Mouse (Mus musculus) spleen, postnatal 36 days (tissue): Measurements from ENCODE around the gene Adamts7.
A peak's percentile ranks its signal among the peaks of the same experiment; 100 is the strongest.

Experiments used
- DNase-seq, 2 experiments: peaks; one replicate each; pipeline ENCODE4 v3.0.0; 2022; ENCODE audit warnings: low spot score in 2 of 2, mixed read lengths in 1 of 2

Gene Adamts7

GRCm38 (mm10) chr9:90162926-90163748, at the start of gene Adamts7:
Gene Adamts7, plus strand, starts transcription at chr9:90163069.
- DNase-seq: no peak

- DNase-seq: no peak
Observed at GRCm38 (mm10) chr9:90113151-90113550, 49.7 kb upstream of the Adamts7 start.

DNA sequence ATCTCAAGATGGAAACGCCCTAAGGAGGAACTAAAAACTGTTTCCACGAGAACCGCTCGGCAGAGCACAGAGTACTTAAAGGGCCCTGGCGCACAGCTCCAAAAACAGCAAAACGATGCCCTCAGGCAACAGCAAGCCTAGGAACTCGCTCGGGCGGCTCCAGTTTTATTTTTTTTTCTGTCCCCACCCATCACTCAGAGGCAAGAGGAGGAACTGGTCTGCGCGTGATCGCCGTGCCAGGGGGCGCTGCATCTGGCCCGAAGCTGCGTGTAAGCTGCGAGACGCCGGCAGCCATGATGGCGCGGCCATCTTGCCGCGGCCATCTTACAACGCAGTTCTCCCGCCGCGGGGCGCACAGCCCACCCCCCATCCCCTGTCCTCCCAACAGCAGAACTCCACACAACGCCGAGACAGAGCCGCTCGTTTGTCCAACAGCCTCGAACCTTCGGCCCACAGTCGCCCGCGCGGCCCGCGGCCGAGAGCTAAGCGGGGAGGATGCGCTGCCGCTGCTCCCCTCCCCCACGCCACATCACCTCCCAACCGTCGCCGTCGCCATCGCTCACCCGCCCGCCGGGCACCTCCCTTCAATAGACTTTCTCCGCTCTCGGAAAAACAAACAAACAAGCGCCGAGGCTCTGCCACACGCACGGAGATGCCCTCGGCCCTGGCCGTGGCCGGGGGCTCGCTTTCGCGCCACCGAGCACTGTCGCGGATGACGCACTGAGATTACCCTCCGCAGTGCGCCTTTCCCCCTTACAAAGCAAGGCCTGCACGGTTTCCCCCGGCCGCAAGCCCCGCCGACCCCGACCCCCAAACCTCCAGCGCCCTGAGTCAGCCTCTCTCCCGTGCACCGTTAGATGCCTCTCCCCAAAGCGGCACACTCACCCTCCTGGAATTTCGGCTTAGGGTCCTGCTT, 49.0 kb upstream of the Adamts7 start:
- DNase-seq: peak; percentile 92 to 93

DNA sequence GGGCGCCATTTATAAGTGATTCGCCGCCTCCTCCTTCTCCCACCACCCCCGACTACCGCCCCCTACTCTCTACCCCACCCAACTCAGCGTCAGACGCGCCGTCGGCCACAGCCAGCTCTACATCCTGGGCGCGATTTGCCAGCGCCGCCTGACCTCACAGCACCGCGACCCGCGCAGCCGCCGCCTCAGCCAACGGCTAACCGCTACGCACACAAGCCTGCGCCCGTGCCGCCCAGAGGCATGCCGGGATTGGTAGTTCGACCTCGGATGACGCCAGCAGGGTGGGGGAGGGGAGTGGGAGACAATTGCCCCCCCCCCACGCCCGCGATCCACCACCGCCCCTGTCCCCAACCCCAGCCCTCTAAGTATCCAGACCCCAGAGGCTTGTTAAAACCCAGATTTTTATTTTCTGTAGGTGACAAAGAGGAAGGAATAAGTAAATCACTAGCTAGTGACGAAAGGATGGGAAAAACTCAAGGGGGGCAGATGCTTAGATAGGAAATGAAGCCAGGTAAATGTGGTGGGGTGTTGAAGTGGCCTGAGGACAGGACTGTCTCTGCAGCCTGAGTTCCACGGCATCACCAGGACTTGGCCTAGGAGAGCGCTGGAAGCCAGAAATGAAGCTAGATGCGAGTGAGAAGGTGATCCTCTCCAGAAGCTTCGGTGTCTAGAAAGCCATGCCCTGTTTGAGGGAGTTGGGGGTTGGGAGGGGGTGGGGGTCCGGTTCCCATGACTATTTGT, 48.1 kb upstream of the Adamts7 start, which contains the start of gene Morf4l1:
TSS of gene Morf4l1 (minus strand) at position 208 of the 741 bp plus-strand sequence.
- peak; percentile 96 to 97 for DNase-seq

GRCm38 (mm10) chr9:90115308-90115700, 47.6 kb upstream of the Adamts7 start:
- no peak for DNase-seq

- no peak for DNase-seq
Observed at GRCm38 (mm10) chr9:90117234-90117633, 45.6 kb upstream of the Adamts7 start.

GRCm38 (mm10) chr9:90122246-90122740, 40.6 kb upstream of the Adamts7 start:
- DNase-seq: no peak

GRCm38 (mm10) chr9:90124156-90124872, 38.6 kb upstream of the Adamts7 start:
- DNase-seq: no peak

GRCm38 (mm10) chr9:90124873-90125245, 38.0 kb upstream of the Adamts7 start:
- no peak for DNase-seq

- DNase-seq: no peak
Observed at GRCm38 (mm10) chr9:90125416-90126099, 37.3 kb upstream of the Adamts7 start.

DNA sequence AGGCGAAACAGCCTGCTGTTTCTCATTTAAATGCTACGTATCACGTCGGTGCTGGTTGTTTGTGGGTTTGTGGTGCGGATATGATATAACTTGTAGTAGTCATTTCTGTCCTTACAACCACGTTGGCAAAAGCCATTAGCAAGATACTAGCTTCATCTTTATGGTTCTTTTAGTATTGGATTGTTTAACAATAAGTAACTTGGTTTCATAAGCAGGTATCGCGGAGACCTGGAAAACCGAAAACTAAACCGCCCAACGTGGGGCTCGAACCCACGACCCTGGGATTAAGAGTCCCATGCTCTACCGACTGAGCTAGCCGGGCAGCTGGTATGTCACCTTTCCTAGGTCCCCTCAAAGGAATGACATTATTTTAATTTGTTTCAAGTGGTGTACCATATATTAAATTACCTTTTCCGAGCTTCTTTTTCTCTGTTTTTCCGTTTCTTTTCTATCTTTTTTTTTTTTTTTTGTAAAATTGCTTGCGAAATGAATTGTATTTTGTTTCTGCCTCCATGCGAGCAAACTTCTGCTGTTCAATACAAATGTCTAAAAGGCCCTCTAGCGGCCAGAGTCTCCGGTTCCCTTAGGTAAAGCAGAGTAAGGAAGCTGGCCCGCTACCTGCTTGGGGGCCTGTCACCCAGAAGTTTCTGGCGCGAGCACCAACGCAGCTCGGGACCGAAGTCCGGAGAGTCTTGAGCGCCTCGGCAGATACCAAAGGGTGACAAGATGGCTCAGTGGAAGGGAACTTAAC, 36.4 kb upstream of the Adamts7 start:
- peak; percentile 76 to 86 for DNase-seq

DNA sequence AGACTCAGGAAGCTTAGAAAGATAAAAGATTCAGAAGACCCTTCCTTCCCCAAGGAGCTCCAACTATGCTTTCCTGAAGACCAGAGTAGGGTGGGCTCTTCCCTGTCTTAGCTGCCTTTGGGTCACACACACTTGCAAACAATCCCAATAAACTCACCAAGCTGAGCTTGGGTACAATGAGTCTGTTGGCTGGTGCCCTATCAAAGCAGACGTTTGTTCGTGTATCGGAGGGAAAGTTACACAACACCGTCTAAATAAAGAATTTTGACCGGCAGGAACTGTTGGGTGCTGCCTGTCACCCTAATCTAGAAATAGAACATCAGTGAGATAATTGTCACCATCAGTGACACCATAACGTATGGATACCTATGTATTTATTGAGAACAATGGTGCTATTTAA, 35.7 kb upstream of the Adamts7 start:
- no peak for DNase-seq

- DNase-seq: no peak
Observed at GRCm38 (mm10) chr9:90128636-90129201, 34.1 kb upstream of the Adamts7 start.

DNA sequence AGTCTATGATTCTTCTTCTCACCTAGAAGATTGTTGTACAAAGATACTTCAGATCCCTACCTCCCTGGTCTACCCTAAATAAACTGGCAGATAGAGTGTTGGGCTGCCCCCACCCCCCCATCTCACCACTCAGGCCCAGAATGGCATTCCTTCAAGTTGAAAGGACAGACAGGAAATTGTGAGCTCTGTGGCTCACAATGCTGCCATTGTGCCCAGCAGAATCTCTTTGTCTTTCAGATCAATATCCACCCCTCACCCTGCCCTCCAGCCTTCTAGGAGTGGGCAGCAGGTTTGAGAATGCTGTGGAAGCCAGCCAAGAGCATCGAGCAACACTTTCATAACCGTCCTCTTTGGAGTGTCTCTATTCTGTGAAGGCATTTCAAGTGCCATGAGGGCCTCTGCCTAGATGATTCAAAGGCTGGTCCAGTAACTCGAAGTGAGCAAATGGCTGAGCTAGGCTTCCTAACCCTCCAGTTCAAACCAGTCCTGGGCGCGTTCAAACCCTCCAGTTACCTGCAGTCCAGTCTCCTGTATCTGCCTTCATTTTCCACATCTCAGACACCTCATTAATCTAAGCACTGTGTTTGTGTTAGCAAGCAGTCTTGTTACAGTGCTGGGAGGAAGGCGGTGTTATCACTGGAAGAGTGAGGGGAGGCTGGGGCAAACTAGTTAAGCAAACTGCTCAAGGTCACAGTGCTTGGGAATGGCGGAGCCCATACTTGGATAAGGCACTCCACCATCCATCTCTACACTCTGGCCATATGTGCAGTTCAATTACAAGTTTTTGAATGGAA, 29.1 kb upstream of the Adamts7 start:
- no peak for DNase-seq

DNA sequence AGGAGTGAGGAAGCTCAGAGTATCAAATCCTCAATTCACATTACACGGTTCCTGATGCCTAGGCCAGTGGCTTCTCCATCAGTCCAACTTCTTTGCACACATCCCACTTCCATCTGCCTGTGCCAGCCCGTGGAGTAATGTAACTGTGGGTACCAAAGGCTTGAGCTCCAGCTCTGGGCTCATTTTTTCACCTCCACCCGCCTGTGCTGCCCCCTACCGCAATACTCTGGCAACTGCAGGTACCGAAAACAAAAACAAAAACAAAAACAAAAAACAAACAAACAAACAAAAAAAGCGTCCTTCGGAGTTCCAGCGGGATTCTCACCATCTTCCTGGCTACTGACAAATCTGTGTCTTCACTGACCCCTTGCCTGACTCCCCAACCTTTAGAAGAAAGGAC, 27.4 kb upstream of the Adamts7 start:
- DNase-seq: no peak

DNA sequence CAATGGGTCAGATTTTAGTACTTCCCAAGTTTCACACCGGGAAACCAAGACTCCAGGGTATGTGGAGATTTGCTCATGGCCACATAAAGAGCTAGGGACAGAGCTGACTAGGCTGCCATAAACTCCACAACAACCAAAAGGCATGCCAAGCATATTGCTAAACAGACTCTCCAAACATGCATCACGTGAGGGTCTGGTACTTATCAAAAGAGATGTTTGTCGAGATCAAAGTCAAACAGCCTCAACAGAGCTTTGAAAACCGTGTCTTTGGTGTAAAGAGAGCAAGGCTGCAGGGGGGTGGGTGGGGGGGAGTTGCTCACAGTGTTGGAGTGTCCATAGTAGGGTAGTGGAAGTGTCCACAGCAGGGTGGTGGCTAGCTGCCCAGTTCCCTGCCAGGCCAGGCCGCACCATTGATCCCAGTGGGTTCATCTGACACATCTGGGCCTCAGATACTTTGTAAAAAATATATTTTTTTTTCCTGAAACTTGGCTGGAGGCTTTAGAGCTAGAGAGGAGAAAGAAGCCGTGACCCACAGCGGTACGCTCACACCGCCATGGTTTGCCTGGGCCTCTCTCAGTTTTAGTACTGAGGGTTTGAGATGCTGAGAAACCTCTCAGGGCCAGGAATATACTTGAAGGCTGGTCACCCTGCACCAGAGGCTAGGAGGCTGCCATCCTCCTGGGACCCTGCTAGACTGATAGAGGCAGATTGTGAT, 26.7 kb upstream of the Adamts7 start:
- no peak for DNase-seq

- no peak for DNase-seq
Observed at GRCm38 (mm10) chr9:90136678-90136965, 26.2 kb upstream of the Adamts7 start.

DNA sequence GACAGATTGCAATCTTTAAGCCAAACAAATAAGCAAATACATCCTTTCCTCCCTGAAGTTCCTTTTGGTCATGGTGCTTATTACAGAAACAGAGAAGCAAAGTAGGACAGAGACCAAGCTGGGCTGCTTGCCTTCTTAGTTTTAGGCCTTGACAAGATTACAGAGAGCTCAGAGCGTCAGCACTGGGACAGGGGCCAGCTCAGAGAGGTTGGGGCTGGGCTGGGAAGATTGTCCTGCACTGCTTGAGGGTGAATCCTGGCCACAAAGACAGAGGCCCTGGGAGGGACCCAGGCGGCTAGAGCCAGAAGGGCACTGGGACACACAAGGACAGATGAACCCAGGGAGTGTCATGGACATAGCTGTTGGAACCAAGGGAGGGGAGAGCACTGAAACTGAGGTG, 17.1 kb upstream of the Adamts7 start:
- no peak for DNase-seq
